Mouse (Mus musculus): Measurements from ENCODE around the gene Tmem252.

DNA sequence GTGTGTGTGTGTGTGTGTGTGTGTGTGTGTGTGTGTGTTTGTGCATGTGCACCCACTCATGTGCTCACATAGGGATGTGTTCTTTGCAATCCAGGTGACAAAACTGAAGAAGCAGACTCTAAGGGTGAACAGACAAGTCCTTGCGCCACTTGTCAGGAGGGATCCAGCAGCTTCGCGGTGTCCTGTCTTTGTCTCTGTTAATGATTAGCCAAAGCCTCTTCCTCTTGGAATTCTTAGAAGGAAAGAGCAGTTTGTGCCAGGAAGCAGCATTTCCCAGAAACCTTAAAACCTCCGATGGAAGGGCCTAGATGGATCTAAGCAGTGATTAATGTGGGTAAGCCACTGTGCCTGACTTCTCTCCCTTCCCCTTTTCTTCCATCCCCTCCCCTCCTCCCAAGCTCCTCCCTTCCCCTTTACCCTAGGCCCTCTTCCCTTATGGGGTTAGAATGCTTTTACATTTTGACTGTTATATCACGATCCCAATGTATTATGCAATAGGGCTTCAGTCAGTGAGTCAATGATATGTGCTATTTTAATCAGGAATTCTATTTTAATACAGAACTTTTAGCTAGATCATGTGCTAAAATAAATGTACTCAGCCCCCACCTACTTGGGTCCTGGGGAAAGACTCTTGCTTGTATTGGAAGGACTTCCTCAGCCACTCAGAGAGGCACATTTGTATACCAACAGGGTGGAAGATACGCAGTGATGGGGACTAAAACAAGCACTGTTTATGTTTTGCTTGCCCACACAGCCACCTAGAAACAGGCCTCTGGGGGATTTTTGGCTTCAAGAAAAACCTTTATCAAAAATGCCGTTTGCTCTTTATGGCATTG is 33.5 kb downstream of the Tmem252 start:
- no peak for TF ChIP-seq CTCF (IDR thresholded peaks at IDR 0.05 in 2 of 3, conservative IDR thresholded peaks at IDR 0.05 in 1 of 3; ENCODE audit: control insufficient read depth in 1 of 3, insufficient read depth in 1 of 3, low read depth in 2 of 3, low read length in 3 of 3, poor library complexity in 1 of 3, severe bottlenecking in 1 of 3)
- TF ChIP-seq POLR2A (IDR thresholded peaks at IDR 0.05; ENCODE audit: control insufficient read depth in 1 of 2, insufficient read depth in 1 of 2, low read depth in 1 of 2, low read length in 2 of 2, poor library complexity in 1 of 2), result no peak
- no peak for TF ChIP-seq MAX (IDR thresholded peaks at IDR 0.05; ENCODE audit: low read length)
- no peak for TF ChIP-seq TAL1 (IDR thresholded peaks at IDR 0.05; ENCODE audit: low read length)
